ENCODE assay signal across 16 mouse cellular contexts in the genomic region with DNA sequence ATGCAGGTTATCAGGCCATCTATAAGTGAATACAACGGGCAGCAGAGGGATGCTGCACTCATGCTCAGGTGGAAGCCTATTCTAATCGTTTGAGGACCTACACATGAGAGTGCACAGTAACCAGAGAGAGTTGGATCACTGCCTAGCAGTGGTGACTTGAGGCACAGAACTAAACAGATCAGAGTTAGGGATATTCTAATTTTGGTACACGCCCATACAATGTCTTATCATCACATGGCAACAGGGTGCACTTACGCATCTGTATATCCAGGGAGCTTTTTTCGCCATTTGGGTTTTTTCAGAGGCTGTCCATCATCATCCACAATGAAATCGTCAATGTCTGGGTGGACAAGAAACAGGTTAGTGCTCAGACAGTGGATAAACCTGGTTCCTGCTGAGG. TPM values are rescaled to one million over a fixed set of nuclear protein-coding genes. Genes with fewer than 3 reads are reported as not detected.
"Had no signal": no experiment of that assay in that cellular context is flagged by ENCODE, and none has a peak within 500 bp of the region (broad histone marks: within the 10 kb centered on the region; RNA-seq: fewer than 3 reads in every experiment).

No protein-coding gene starts in this region.

- H3K27me3 ChIP-seq: neural tube, embryonic 15.5 days; stomach, embryonic 15.5 days had no signal

- H3K4me2 ChIP-seq: neural tube, embryonic 15.5 days; stomach, embryonic 15.5 days had no signal

- H3K4me3 ChIP-seq: neural tube, embryonic 15.5 days; stomach, embryonic 15.5 days had no signal

- DNase-seq: retina, postnatal 1 day; right cerebral cortex, adult 18-20 months; right cerebral cortex, postnatal 14 days; right cerebral cortex, postnatal 25 days; right cerebral cortex, postnatal 4 days; spleen, adult 18-20 months; thymus, adult 18-20 months; thymus, adult 2 months; thymus, postnatal 14 days; thymus, postnatal 25 days; thymus, postnatal 36 days; thymus, postnatal 4 days had no signal

- H3K4me1 ChIP-seq: neural tube, embryonic 15.5 days; stomach, embryonic 15.5 days had no signal

- H3K9me3 ChIP-seq: neural tube, embryonic 15.5 days; stomach, embryonic 15.5 days had no signal

- H3K27ac ChIP-seq: neural tube, embryonic 15.5 days; stomach, embryonic 15.5 days; stomach, postnatal 0 days had no signal

- H3K9ac ChIP-seq: neural tube, embryonic 15.5 days; stomach, embryonic 15.5 days had no signal

RNA-seq across cellular contexts. Expression of a gene that starts 38.3 kb away (rescaled TPM):
- total RNA-seq: neutrophil, adult 5-6 weeks had no signal

RNA-seq across cellular contexts. Expression of a gene that starts 43.3 kb away (rescaled TPM):
- total RNA-seq: neutrophil, adult 5-6 weeks had no signal
